Mouse (Mus musculus) thymus, postnatal 4 days (tissue): ENCODE results near the gene Cox15.

ENCODE experiments used
- DNase-seq: peaks from one replicate; pipeline ENCODE4 v3.0.0; 2021

The Cox15 gene

DNA sequence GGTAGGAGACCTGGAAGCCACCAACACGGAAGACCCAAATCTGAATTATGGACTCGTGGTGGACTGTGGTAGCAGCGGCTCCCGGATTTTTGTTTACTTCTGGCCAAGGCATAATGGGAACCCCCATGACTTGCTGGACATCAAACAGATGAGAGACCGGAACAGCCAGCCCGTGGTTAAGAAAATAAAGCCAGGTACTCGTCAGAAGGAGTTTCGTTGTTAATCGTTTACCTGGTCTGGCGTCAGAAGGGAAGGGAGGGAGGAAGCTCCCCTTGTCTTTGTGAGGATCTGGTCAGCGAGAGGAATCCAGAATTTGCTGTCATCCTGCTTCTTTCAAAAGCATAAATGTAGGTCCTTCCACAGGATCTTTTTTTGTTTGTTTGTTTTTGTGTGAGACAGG is 48.6 kb downstream of the Cox15 start:
- no peak for DNase-seq

DNA sequence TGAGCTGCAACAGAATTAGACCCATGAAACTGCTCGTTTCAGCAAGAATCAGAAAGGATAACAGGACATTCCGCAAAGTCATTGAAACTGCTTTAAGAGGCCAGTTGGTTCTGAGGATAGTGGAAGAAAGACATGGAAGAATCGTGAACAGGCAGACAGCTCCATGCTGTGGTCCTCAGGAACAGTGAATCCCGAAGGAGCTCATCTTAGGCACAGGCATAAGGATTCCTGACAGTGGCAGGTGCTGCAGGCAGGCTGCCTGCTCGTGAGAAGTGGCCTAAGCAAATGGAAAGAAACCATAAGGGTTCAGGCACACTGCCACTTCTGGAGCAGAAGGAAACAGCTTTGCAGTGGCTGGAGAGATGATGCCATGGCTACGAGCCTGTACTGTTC is 53.0 kb downstream of the Cox15 start:
- DNase-seq = no peak

DNA sequence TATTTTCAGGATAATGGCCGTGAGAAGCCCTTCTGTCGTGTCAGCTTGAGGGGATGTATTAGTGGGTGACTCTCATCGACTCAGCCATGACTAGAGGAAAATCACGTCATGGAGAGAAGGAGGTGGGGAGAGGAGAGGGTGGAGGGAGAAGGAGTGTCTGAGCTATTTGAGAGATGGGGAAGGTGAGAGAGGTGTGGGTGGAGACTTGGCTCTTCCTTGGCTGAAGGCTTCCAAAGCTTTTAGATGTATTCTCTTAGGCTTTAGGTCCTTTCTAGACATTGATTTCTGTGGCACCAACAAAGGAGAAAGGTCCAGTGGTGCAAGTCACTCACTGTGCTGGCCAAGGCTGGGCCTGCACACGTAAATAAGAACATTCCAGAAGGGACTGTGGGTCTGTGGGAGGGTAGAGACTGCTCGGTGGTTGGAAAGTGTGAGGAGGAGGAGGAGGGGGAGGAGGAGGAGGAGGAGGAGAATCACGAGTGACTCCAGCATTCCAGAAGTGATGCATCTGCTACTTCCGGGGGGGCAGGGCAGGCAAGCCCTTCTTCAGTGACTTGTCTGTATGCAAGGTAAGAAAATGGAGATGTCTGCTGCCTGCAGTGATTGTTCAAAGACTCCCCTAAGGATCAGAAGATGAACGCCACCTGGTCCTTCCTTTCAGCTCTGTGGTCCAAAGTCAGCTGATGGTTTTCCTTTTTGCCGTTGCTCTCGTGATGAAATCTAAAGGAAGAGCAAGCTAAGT is 53.6 kb downstream of the Cox15 start:
- DNase-seq = no peak

DNA sequence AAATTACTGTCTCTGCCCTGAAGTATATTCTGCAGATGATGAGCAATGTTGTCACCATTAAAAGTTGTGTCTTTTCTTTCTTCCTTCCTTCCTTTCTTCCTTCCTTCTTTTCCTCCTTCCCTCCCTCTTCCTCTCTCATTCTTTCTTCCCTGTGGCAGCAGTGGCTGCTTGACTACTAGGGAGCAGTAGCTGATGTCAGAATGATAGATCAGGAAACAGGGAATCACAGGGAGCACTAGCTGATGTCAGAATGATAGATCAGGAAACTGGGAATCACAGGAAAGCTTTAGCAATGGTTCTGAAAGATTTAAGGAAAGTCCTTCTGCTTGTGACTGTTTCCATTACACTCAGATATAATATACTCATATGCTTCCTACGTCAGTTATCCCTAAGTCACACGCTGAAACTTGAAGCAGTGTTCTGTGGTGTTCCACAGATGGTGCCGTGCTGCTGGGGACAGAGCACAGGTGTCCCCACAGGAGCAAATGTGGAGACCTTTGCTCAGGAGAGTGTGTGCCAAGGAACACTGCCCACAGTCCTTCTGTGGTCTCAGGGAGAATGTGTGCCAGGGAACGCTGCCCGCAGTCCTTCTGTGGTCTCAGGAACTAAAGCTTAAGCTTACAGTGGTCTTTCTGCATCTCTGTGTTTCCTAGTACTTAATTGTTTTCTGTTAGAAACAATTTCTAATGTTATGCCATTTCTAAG is 55.0 kb downstream of the Cox15 start:
- no peak for DNase-seq

DNA sequence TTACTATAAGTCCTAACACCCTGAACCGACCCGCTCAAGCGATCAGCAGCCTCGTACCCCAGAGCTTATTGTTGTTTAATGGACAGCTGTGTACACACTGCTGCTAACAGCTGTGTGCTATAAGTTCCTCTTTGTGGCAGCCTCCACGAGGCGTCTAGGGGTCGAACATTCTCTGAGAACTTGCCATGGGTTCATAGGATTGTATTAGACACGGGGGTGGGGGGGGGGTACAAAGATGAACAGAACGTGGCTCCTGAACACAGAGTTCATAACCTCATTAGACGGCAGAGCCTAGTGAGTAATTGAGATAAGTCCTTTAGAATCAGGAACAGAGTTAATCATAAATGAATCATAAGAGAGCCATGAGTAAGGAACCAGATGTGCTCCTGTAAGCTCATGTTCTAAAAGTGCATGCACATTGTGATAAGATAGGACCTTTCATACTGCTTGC is 57.3 kb downstream of the Cox15 start:
- no peak for DNase-seq

DNA sequence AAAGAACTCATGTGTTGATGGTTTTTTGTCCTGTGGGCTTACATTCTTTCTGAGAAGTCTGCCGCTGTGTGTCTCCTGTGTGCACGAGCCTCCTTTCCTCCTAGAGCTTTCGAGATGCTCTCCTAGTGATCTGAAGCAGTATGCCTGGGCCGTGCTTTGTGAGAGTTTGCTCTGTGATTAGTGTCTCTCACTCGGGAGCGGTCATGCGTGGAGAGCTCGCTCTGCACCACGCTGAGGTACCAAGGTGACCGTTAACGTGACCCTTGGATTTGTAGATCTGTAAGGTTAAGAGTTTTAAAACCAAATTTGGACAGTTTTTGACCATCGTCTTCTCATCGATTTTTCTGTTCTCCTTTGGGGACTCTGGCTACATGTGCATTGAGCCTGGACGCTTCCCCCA is 60.0 kb downstream of the Cox15 start:
- no peak for DNase-seq

DNA sequence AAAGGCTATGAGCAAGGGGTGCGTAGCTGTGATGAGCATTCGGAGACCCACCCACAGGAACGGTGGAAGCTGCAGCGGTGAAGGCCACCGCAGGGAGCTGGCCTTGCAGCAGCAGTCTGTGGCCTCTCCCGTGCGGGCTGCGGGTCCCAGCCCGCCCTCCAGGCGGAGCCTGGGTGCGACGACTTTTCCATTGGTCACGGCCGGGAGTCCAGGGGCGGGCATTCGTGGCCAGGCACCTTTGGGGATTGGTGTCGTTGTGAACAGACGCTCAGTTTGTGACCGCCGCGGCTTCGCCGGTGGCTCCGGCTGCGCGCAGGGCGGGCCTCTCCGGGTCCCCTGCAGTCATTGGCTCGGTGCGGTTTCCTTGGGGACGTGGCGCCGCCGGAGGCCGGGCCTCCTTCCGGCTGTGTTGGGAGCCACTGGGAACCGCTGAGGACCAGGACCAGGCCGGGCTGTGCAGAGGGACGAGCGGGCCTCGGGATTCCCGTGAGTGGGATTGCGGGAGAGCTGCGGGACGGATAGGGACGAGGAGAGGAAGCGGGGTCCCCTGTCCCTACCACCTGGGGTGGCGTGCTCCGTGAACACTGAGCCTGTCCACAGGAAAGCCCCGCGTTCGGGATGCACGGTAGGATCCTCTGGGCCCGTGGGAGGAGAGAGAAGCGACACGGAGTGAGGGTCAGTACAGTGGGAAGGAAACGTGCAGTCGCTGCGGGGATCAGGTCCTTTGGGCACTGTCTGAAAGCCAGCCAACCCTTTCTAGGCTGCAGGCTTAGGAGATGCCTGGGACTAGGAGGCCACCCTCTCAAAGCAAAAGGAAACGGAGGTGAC is 63.2 kb downstream of the Cox15 start, which contains the start of gene Entpd7:
Entpd7 (plus strand) TSS at position 254 of the 828 bp plus-strand sequence.
- peak; percentile 92 for DNase-seq
